Mouse (Mus musculus) limb, embryonic 11.5 days (tissue): ENCODE data around the gene Maml3. TPM values are rescaled to one million over a fixed set of nuclear protein-coding genes. Genes with fewer than 3 reads are reported as not detected.

Experiments used
- ATAC-seq: fragments of 200-750 bp; cut with Nextera tagmentation; 2 replicates; pipeline ENCODE4 v1.8.0; 2017; ENCODE audit warnings: low read depth; ENCODE audit not compliant: insufficient number of reproducible peaks, low FRiP score, low TSS enrichment
- DNase-seq: peaks from one replicate; pipeline ENCODE4 v3.0.0-alpha.2; 2015; ENCODE audit warnings: low spot score
- H3K27ac ChIP-seq: fragments of 300-500 bp; sonication (generic); replicated peaks from 2 replicates; pipeline ENCODE4 v1.5.1; 2014; ENCODE audit warnings: low read depth, mild to moderate bottlenecking, low read length
- H3K27me3 ChIP-seq: fragments of 300-500 bp; sonication (generic); 2 replicates; pipeline ENCODE4 v1.6.1; 2014; ENCODE audit warnings: mild to moderate bottlenecking, low read length, mixed read lengths; ENCODE audit not compliant: control insufficient read depth, insufficient read depth
- H3K36me3 ChIP-seq: fragments of 300-500 bp; sonication (generic); 2 replicates; pipeline ENCODE4 v1.6.1; 2014; ENCODE audit warnings: mild to moderate bottlenecking, low read length, moderate library complexity, mixed read lengths; ENCODE audit not compliant: control insufficient read depth, insufficient read depth
- H3K4me1 ChIP-seq: fragments of 300-500 bp; sonication (generic); 2 replicates; pipeline ENCODE4 v1.6.1; 2014; ENCODE audit warnings: low read length, mixed read lengths; ENCODE audit not compliant: control insufficient read depth, insufficient read depth
- H3K4me2 ChIP-seq: fragments of 300-500 bp; sonication (generic); 2 replicates; pipeline ENCODE4 v1.6.1; 2014; ENCODE audit warnings: low read depth, mild to moderate bottlenecking, moderate library complexity; ENCODE audit not compliant: severe bottlenecking
- H3K4me3 ChIP-seq: fragments of 300-500 bp; sonication (generic); 2 replicates; pipeline ENCODE4 v1.5.1; 2014; ENCODE audit warnings: low read depth, low read length
- H3K9ac ChIP-seq: fragments of 300-500 bp; sonication (generic); 2 replicates; pipeline ENCODE4 v1.6.1; 2014; ENCODE audit warnings: mild to moderate bottlenecking, low read length
- H3K9me3 ChIP-seq: fragments of 300-500 bp; sonication (generic); 2 replicates; pipeline ENCODE4 v1.6.1; 2016; ENCODE audit warnings: low read length; ENCODE audit not compliant: control insufficient read depth
- WGBS: fragments of 180-500 bp; shearing (Covaris S2); extraction: QIAGEN DNeasy Blood & Tissue Kit; methylation state at CpG from one replicate; pipeline ENCODE4 v1.1.7; 2014; 5-methylcytosine and 5-hydroxymethylcytosine counted together
- polyA plus RNA-seq: library from polyadenylated mRNA; unstranded; fragments of >200 nt; fragmentation: Nextera tagmentation; extraction: Ambion mirVana; gene quantifications from 2 replicates; pipeline ENCODE4 v1.2.1, GENCODE M21; 2014

Gene Maml3
- polyA plus RNA-seq, 1 experiment from 2014 or later = 4.3 TPM

GRCm38 (mm10) chr3:51851596-51851995 is 253.3 kb downstream of the Maml3 start:
- Histone ChIP-seq H3K9me3 (no peaks in the 10 kb centered on the region), H3K27me3 (no peaks in the 10 kb centered on the region), H3K36me3 (0 out of 2 replicates have a peak, but pooled peaks cover 2% of the 10 kb centered on the region), H3K4me1 (no peaks in the 10 kb centered on the region), H3K27ac (no peak overlapping the region), H3K4me3 (no peak overlapping the region), H3K4me2 (no peak overlapping the region), H3K9ac (no peak overlapping the region)
- DNase-seq (no peak), ATAC-seq (no peak)
- WGBS = 64% methylated on average over 7 of the region's 7 CpGs

GRCm38 (mm10) chr3:51849462-51849861 is 255.4 kb downstream of the Maml3 start:
- ATAC-seq (no peak), DNase-seq (no peak)
- WGBS = 80% methylated on average over 6 of the region's 6 CpGs
- no peak overlapping the region for H3K27ac ChIP-seq
- H3K36me3 ChIP-seq = no peaks in the 10 kb centered on the region
- no peaks in the 10 kb centered on the region for H3K9me3 ChIP-seq
- no peak overlapping the region for H3K9ac ChIP-seq
- no peaks in the 10 kb centered on the region for H3K4me1 ChIP-seq
- H3K27me3 ChIP-seq = no peaks in the 10 kb centered on the region
- H3K4me2 ChIP-seq = no peak overlapping the region
- no peak overlapping the region for H3K4me3 ChIP-seq

- Histone ChIP-seq H3K36me3 (no peaks in the 10 kb centered on the region), H3K4me3 (no peak overlapping the region), H3K9me3 (no peaks in the 10 kb centered on the region), H3K4me1 (no peaks in the 10 kb centered on the region), H3K4me2 (no peak overlapping the region), H3K27ac (no peak overlapping the region), H3K9ac (no peak overlapping the region), H3K27me3 (no peaks in the 10 kb centered on the region)
- ATAC-seq (no peak), DNase-seq (no peak)
- WGBS = 94% methylated on average over 4 of the region's 4 CpGs
These were observed 257.6 kb downstream of the Maml3 start for GRCm38 (mm10) chr3:51847262-51847661.

- no peak overlapping the region for H3K4me3 ChIP-seq
- ATAC-seq (no peak), DNase-seq (no peak)
- no peaks in the 10 kb centered on the region for H3K9me3 ChIP-seq
- H3K36me3 ChIP-seq = no peaks in the 10 kb centered on the region
- no peaks in the 10 kb centered on the region for H3K27me3 ChIP-seq
- no peak overlapping the region for H3K27ac ChIP-seq
- no peak overlapping the region for H3K9ac ChIP-seq
- 82% methylated on average over 9 of the region's 9 CpGs for WGBS
- no peaks in the 10 kb centered on the region for H3K4me1 ChIP-seq
- H3K4me2 ChIP-seq = no peak overlapping the region
These were observed 260.6 kb downstream of the Maml3 start for GRCm38 (mm10) chr3:51844255-51844654.

- Histone ChIP-seq H3K4me2 (no peak overlapping the region), H3K9me3 (no peaks in the 10 kb centered on the region), H3K9ac (no peak overlapping the region), H3K36me3 (no peaks in the 10 kb centered on the region), H3K4me1 (no peaks in the 10 kb centered on the region), H3K27ac (no peak overlapping the region), H3K27me3 (no peaks in the 10 kb centered on the region), H3K4me3 (no peak overlapping the region)
- ATAC-seq (no peak), DNase-seq (no peak)
- WGBS = 68% methylated on average over 12 of the region's 12 CpGs
These were observed 262.7 kb downstream of the Maml3 start for GRCm38 (mm10) chr3:51842140-51842539.

GRCm38 (mm10) chr3:51841598-51841997 is 263.3 kb downstream of the Maml3 start:
- ATAC-seq = no peak
- H3K27ac ChIP-seq = no peak overlapping the region

GRCm38 (mm10) chr3:51841177-51841576 is 263.7 kb downstream of the Maml3 start:
- no peaks in the 10 kb centered on the region for H3K27me3 ChIP-seq
- WGBS = 55% methylated on average over 6 of the region's 6 CpGs
- H3K9ac ChIP-seq = no peak overlapping the region
- H3K4me2 ChIP-seq = no peak overlapping the region
- no peaks in the 10 kb centered on the region for H3K9me3 ChIP-seq
- H3K4me3 ChIP-seq = no peak overlapping the region
- H3K36me3 ChIP-seq = no peaks in the 10 kb centered on the region
- H3K27ac ChIP-seq = no peak overlapping the region
- ATAC-seq (no peak), DNase-seq (no peak)
- no peaks in the 10 kb centered on the region for H3K4me1 ChIP-seq

More at GRCm38 (mm10) chr3:51841598-51841997, 263.3 kb downstream of the Maml3 start:
- Histone ChIP-seq H3K4me2 (no peak overlapping the region), H3K9me3 (no peaks in the 10 kb centered on the region), H3K4me1 (no peaks in the 10 kb centered on the region), H3K4me3 (no peak overlapping the region), H3K27me3 (no peaks in the 10 kb centered on the region), H3K36me3 (no peaks in the 10 kb centered on the region), H3K9ac (no peak overlapping the region)
- WGBS = 66% methylated on average over 12 of the region's 12 CpGs
- no peak for DNase-seq

- Histone ChIP-seq H3K36me3 (no peaks in the 10 kb centered on the region), H3K4me3 (no peak overlapping the region), H3K9me3 (no peaks in the 10 kb centered on the region), H3K27ac (no peak overlapping the region), H3K4me1 (no peaks in the 10 kb centered on the region), H3K27me3 (no peaks in the 10 kb centered on the region), H3K4me2 (no peak overlapping the region), H3K9ac (no peak overlapping the region)
- WGBS = 89% methylated on average over 13 of the region's 13 CpGs
- no peak for ATAC-seq
- no peak for DNase-seq
These were observed 264.6 kb downstream of the Maml3 start for GRCm38 (mm10) chr3:51840095-51840805.

GRCm38 (mm10) chr3:51839353-51839715 is 265.5 kb downstream of the Maml3 start:
- H3K9ac ChIP-seq = no peak overlapping the region
- no peaks in the 10 kb centered on the region for H3K36me3 ChIP-seq
- DNase-seq = no peak
- no peak overlapping the region for H3K4me2 ChIP-seq
- H3K27me3 ChIP-seq = no peaks in the 10 kb centered on the region
- H3K27ac ChIP-seq = no peak overlapping the region
- WGBS = 84% methylated on average over 5 of the region's 5 CpGs
- ATAC-seq = no peak
- H3K9me3 ChIP-seq = no peaks in the 10 kb centered on the region
- H3K4me1 ChIP-seq = no peaks in the 10 kb centered on the region
- no peak overlapping the region for H3K4me3 ChIP-seq
